Mouse (Mus musculus) limb, embryonic 14.5 days (tissue): ENCODE measurements around the gene Mpped2. TPM values are rescaled to one million over a fixed set of nuclear protein-coding genes. Genes with fewer than 3 reads are reported as not detected.

Experiments used
- ATAC-seq: fragments of 200-750 bp; cut with Nextera tagmentation; 2 replicates; pipeline ENCODE4 v1.8.0; 2017; ENCODE audit warnings: low read depth, moderate number of reproducible peaks, moderate TSS enrichment; ENCODE audit not compliant: low FRiP score
- DNase-seq: peaks from one replicate; pipeline ENCODE4 v3.0.0-alpha.2; 2015; ENCODE audit warnings: low spot score
- H3K27ac ChIP-seq: fragments of 300-500 bp; sonication (generic); replicated peaks from 2 replicates; pipeline ENCODE4 v1.5.1; 2014; ENCODE audit warnings: low read depth, mild to moderate bottlenecking, low read length, moderate library complexity, mixed read lengths
- H3K27me3 ChIP-seq: fragments of 300-500 bp; sonication (generic); 2 replicates; pipeline ENCODE4 v1.6.1; 2014; ENCODE audit warnings: low read length, mixed read lengths; ENCODE audit not compliant: control insufficient read depth, insufficient read depth
- H3K36me3 ChIP-seq: fragments of 300-500 bp; sonication (generic); 2 replicates; pipeline ENCODE4 v1.6.1; 2014; ENCODE audit warnings: mild to moderate bottlenecking, low read length, moderate library complexity, mixed read lengths; ENCODE audit not compliant: control insufficient read depth, insufficient read depth
- H3K4me1 ChIP-seq: fragments of 300-500 bp; sonication (generic); 2 replicates; pipeline ENCODE4 v1.6.1; 2014; ENCODE audit warnings: antibody characterized with exemption, low read length, mixed read lengths; ENCODE audit not compliant: control insufficient read depth, insufficient read depth
- H3K4me2 ChIP-seq: fragments of 300-500 bp; sonication (generic); replicated peaks from 2 replicates; pipeline ENCODE4 v1.6.1; 2014; ENCODE audit warnings: low read depth, mild to moderate bottlenecking, low read length, moderate library complexity; ENCODE audit not compliant: severe bottlenecking
- H3K4me3 ChIP-seq: fragments of 300-500 bp; sonication (generic); replicated peaks from 2 replicates; pipeline ENCODE4 v1.5.1; 2014; ENCODE audit warnings: low read length
- H3K9ac ChIP-seq: fragments of 300-500 bp; sonication (generic); 2 replicates; pipeline ENCODE4 v1.6.1; 2014; ENCODE audit warnings: mild to moderate bottlenecking, low read depth, low read length, moderate library complexity; ENCODE audit not compliant: severe bottlenecking
- H3K9me3 ChIP-seq: fragments of 300-500 bp; sonication (generic); 2 replicates; pipeline ENCODE4 v1.6.1; 2016; ENCODE audit warnings: low read length; ENCODE audit not compliant: control insufficient read depth
- POLR2A ChIP-seq: fragments of 200-500 bp; IDR thresholded peaks from 2 replicates; pipeline ENCODE4 v1.8.0; 2012; ENCODE audit warnings: inconsistent platforms, mild to moderate bottlenecking, moderate library complexity, borderline replicate concordance; ENCODE audit not compliant: insufficient read depth, insufficient read length; ENCODE audit errors: extremely low read depth
- WGBS: fragments of 180-500 bp; shearing (Covaris S2); extraction: QIAGEN DNeasy Blood & Tissue Kit; methylation state at CpG from one replicate; pipeline ENCODE4 v1.1.7; 2014; 5-methylcytosine and 5-hydroxymethylcytosine counted together
- polyA plus RNA-seq, 2 experiments: library from polyadenylated mRNA; depleted of rRNA in 1 of 2; stranded (reverse) in 1 of 2; unstranded in 1 of 2; fragments of >200 nt; fragmentation: Nextera tagmentation in 1 of 2; extraction: Ambion mirVana in 1 of 2; gene quantifications; 2 replicates each; pipeline versions ENCODE4 v1.2.1 to v1.2.3; 2012 to 2014

The Mpped2 gene
- polyA plus RNA-seq, 2 experiments = 37.8 to 79.5 TPM

- no peak overlapping the region for H3K4me2 ChIP-seq
- no peak overlapping the region for H3K27ac ChIP-seq
- no peaks in the 10 kb centered on the region for H3K9me3 ChIP-seq
- DNase-seq (no peak), ATAC-seq (no peak)
- H3K4me1 ChIP-seq = 0 out of 2 replicates have a peak, but pooled peaks cover under 1% of the 10 kb centered on the region
- no peaks in the 10 kb centered on the region for H3K27me3 ChIP-seq
- 83% methylated on average over 3 of the region's 3 CpGs for WGBS
- H3K9ac ChIP-seq = no peak overlapping the region
- TF ChIP-seq POLR2A = no peak
- no peak overlapping the region for H3K4me3 ChIP-seq
- no peaks in the 10 kb centered on the region for H3K36me3 ChIP-seq
Measured at GRCm38 (mm10) chr2:106750878-106751277, 57.8 kb downstream of the Mpped2 start.

GRCm38 (mm10) chr2:106753703-106754102, 60.6 kb downstream of the Mpped2 start:
- Histone ChIP-seq H3K4me1 (peaks cover 10% of the 10 kb centered on the region), H3K9me3 (no peaks in the 10 kb centered on the region), H3K36me3 (no peaks in the 10 kb centered on the region), H3K27ac (no peak overlapping the region), H3K27me3 (no peaks in the 10 kb centered on the region), H3K4me3 (no peak overlapping the region), H3K9ac (no peak overlapping the region), H3K4me2 (no peak overlapping the region)
- no peak for ATAC-seq
- no peak for TF ChIP-seq POLR2A
- 79% methylated on average over 5 of the region's 5 CpGs for WGBS
- no peak for DNase-seq

GRCm38 (mm10) chr2:106754696-106755095, 61.6 kb downstream of the Mpped2 start:
- DNase-seq (no peak), ATAC-seq (no peak)
- TF ChIP-seq POLR2A = no peak
- Histone ChIP-seq H3K4me2 (no peak overlapping the region), H3K4me3 (no peak overlapping the region), H3K36me3 (no peaks in the 10 kb centered on the region), H3K27ac (no peak overlapping the region), H3K9ac (no peak overlapping the region), H3K9me3 (no peaks in the 10 kb centered on the region), H3K27me3 (no peaks in the 10 kb centered on the region), H3K4me1 (peaks cover 10% of the 10 kb centered on the region)
- 57% methylated on average over 5 of the region's 5 CpGs for WGBS

- Histone ChIP-seq H3K27me3 (no peaks in the 10 kb centered on the region), H3K4me1 (peaks cover 10% of the 10 kb centered on the region), H3K9me3 (no peaks in the 10 kb centered on the region), H3K36me3 (no peaks in the 10 kb centered on the region), H3K9ac (no peak overlapping the region), H3K4me3 (no peak overlapping the region), H3K27ac (no peak overlapping the region), H3K4me2 (no peak overlapping the region)
- ATAC-seq = no peak
- 31% methylated on average over 13 of the region's 13 CpGs for WGBS
- DNase-seq = no peak
- TF ChIP-seq POLR2A = no peak
Measured at GRCm38 (mm10) chr2:106756354-106757103, 63.5 kb downstream of the Mpped2 start.

GRCm38 (mm10) chr2:106762920-106763319, 69.9 kb downstream of the Mpped2 start:
- ATAC-seq (no peak), DNase-seq (no peak)
- H3K4me3 ChIP-seq = no peak overlapping the region
- TF ChIP-seq POLR2A = no peak
- H3K4me1 ChIP-seq = peaks cover 4% of the 10 kb centered on the region; the same call in 1 of the 2 replicates
- no peaks in the 10 kb centered on the region for H3K36me3 ChIP-seq
- H3K27ac ChIP-seq = no peak overlapping the region
- 60% methylated on average over 8 of the region's 8 CpGs for WGBS
- H3K27me3 ChIP-seq = no peaks in the 10 kb centered on the region
- H3K9ac ChIP-seq = no peak overlapping the region
- H3K4me2 ChIP-seq = no peak overlapping the region
- H3K9me3 ChIP-seq = no peaks in the 10 kb centered on the region
